Mouse (Mus musculus): ENCODE results near the gene Gpr176. TPM values are rescaled to one million over a fixed set of nuclear protein-coding genes. Genes with fewer than 3 reads are reported as not detected.

Gpr176 gene
- polyA plus RNA-seq, 1 experiment from 2014 or later = 0.66 TPM

DNA sequence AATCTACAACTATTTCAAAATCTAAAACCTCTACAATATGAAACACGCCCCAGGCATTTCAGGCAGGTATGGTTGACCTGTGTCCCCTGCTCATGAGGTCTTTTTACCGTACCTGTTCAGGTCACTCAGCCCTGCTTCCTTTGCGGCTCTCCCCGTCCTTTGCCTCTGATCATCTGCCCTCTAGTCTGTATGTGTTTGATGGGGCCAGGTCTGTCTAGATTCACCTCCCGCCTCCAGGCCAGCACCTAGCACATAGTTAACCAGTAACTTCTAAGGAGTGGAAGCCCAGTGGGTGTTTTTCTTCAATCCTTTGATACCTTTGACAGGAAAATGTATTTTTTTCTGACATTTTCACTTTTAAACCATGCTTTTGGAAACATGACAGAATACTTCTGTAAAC, 26.5 kb upstream of the Gpr176 start:
- 74% methylated on average over 5 of the region's 5 CpGs for WGBS (ENCODE audit: insufficient replicate concordance)
- Histone ChIP-seq H3K4me3 (no peak overlapping the region), H3K9me3 (replicated peaks) (no peaks in the 10 kb centered on the region), H3K27ac (no peak overlapping the region), H3K4me1 (0 out of 2 replicates have a peak, but pooled peaks cover 5% of the 10 kb centered on the region), H3K36me3 (peaks cover 20% of the 10 kb centered on the region), H3K27me3 (replicated peaks) (no peaks in the 10 kb centered on the region), H3K4me2 (no peak overlapping the region), H3K9ac (no peak overlapping the region)
- ATAC-seq = no peak

DNA sequence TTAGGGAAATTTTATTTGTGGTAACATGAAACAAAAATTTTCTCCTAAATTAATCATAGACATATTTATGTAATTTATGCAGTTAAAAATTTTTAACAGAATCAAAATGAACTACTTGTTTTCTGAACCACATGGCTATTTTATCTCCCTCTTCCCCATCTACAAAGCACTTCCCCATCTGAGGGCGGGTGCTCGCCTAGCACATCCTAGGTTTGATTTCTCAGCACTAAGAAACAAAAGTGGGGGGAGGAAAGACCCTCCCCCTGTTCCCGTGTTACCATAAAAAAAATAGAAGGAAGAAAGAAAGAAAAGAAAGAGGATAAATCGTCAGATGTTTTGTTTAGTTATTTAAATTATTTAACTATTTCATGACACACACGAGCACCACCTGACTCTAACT, 18.0 kb upstream of the Gpr176 start:
- Histone ChIP-seq H3K27me3 (replicated peaks) (no peaks in the 10 kb centered on the region), H3K4me2 (no peak overlapping the region), H3K27ac (no peak overlapping the region), H3K36me3 (no peaks in the 10 kb centered on the region), H3K4me3 (no peak overlapping the region), H3K9me3 (replicated peaks) (no peaks in the 10 kb centered on the region), H3K9ac (no peak overlapping the region), H3K4me1 (peaks cover 36% of the 10 kb centered on the region)
- WGBS (ENCODE audit: insufficient replicate concordance) = 43% methylated on average over 5 of the region's 5 CpGs
- no peak for ATAC-seq

DNA sequence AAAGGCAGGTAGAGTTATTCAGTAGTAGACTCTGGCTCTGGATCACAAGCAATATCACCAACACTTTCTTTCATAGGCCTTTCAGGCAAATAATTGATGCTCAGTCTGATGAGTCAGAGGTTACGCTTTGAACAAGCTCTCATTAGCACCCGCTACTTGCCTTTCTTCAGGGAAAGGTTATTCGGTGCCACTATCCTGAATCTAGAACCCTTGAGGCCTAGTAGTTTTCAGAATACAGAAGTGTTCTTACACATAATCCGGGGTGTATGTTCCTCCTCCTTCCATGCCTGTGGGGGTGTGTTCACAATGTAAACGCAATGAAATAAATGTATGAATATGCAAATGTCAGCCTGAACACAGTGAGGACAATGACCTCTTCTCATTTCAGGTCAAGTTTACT, 16.9 kb upstream of the Gpr176 start:
- no peak for ATAC-seq
- peak overlapping the region; percentile 91 for H3K4me2 ChIP-seq
- 69% methylated on average over 5 of the region's 5 CpGs for WGBS (ENCODE audit: insufficient replicate concordance)
- no peaks in the 10 kb centered on the region for H3K9me3 ChIP-seq (replicated peaks)
- H3K9ac ChIP-seq = no peak overlapping the region
- H3K4me1 ChIP-seq = peaks cover 36% of the 10 kb centered on the region
- peak overlapping the region; percentile 26; the same call in 1 of the 2 replicates for H3K27ac ChIP-seq
- peak overlapping the region; percentile 75; the same call in 1 of the 2 replicates for H3K4me3 ChIP-seq
- no peaks in the 10 kb centered on the region for H3K27me3 ChIP-seq (replicated peaks)
- no peaks in the 10 kb centered on the region for H3K36me3 ChIP-seq

DNA sequence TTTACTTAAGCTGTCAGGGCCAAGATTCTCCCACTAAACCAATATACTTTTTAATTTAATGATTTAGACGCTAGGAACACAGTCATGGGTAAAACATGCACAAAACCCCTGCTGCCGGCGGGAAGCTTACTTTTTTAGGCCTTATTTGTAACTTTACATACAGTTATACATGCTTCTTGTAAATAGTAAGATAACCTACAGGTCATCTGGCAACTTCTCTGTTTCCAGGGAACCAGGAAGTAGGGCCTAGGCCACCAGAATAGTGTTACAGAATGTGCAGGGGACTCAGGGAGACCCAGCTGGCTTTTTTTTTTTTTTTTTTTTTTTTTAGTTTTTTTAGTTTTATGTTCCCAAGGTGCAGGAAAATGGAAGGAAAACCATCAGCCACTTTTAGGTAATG, 16.4 kb upstream of the Gpr176 start:
- no peaks in the 10 kb centered on the region for H3K36me3 ChIP-seq
- peak overlapping the region; percentile 88 for H3K9ac ChIP-seq
- H3K4me1 ChIP-seq = peaks cover 36% of the 10 kb centered on the region
- no peak for ATAC-seq
- WGBS (ENCODE audit: insufficient replicate concordance) = 46% methylated on average over 3 of the region's 3 CpGs
- peak overlapping the region; percentile 75 for H3K4me3 ChIP-seq
- peak overlapping the region; percentile 91 for H3K4me2 ChIP-seq
- H3K27ac ChIP-seq = peak overlapping the region; percentile 82; the same call in 1 of the 2 replicates
- no peaks in the 10 kb centered on the region for H3K27me3 ChIP-seq (replicated peaks)
- H3K9me3 ChIP-seq (replicated peaks) = no peaks in the 10 kb centered on the region

DNA sequence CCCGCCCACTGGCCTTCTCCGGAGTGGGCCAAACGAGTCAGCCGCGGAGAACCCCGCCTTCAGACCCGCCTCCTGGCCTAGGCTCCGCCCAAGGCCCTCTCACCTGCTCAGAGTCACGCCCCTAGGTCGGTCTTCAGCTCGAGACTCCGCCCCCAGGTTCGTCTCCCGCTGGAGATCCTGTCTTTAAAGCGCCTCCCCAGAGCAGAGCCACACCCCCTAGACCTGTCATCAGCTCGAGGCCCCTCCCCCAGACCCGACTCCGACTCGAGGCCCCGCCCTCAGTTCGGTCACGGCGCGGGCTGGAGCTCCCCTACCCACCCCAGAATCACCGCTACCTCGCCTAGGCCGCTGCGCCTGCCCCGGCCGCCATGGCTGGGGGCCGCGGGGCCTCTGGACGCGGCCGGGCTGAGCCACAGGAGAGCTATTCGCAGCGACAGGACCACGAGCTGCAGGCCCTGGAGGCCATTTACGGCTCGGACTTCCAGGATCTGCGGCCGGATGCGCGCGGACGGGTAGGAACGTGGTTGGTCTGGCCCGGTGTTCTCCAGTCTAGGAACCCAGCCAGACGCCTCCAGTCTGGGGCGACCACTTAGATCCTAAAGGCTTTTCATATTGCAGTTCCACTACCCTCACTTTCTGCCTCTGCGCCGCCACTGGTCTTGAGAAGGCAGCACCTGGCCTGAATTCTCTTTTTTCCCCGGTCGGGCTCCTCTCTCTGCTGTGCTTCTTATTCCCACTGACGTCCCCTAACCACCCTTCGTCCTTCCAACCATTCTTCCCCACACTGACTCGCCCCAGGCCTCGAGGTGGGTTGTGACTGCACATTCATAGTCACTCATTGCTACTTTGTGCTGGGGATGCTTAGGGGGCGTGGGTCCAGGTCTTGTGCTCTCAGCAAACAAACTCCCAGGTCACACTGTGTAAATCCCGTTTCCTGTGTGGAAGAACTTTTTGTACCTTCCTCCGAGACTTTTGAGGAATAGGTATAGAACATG, 15.4 kb upstream of the Gpr176 start, which contains the start of gene Eif2ak4:
Gene Eif2ak4, plus strand, starts transcription at position 278 of the 995 bp plus-strand sequence.
- peak within 1 kb of the TSS; percentile 91 for H3K4me2 ChIP-seq
- H3K36me3 ChIP-seq = no peaks in the 10 kb centered on the region
- WGBS (ENCODE audit: insufficient replicate concordance) = under 1% methylated on average over 61 of the region's 61 CpGs

DNA sequence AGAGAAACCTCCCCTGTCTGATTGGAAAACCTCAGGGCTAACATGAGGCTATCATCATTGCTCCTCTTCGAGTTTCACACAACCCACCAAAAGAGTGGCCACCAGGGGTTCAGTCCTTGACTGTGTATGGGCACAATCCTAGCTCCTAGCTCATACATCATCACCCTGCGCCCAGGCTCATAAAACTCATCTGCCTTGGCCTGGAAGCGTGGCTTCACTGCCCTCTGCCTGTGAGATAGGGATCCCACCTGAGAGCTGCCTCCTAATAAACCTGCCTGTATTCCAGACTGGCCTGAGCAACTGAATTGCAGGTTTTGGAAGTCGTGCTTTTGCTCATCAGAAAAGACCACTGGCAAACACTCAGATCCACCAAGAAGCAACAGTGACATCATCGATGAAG, 10.2 kb upstream of the Gpr176 start:
- Histone ChIP-seq H3K36me3 (no peaks in the 10 kb centered on the region), H3K27me3 (replicated peaks) (peaks cover 9% of the 10 kb centered on the region), H3K27ac (no peak overlapping the region), H3K9me3 (replicated peaks) (no peaks in the 10 kb centered on the region), H3K4me2 (no peak overlapping the region), H3K4me1 (peaks cover 8% of the 10 kb centered on the region), H3K4me3 (no peak overlapping the region), H3K9ac (no peak overlapping the region)
- 64% methylated on average over 5 of the region's 5 CpGs for WGBS (ENCODE audit: insufficient replicate concordance)
- no peak for ATAC-seq

More for the DNA sequence above, 15.4 kb upstream of the Gpr176 start, which contains the start of gene Eif2ak4:
- Histone ChIP-seq H3K9me3 (replicated peaks) (no peaks in the 10 kb centered on the region), H3K9ac (peak within 1 kb of the TSS; percentile 88), H3K4me1 (peaks cover 36% of the 10 kb centered on the region), H3K27me3 (replicated peaks) (no peaks in the 10 kb centered on the region), H3K27ac (peak within 1 kb of the TSS; percentile 82), H3K4me3 (peak within 1 kb of the TSS; percentile 75)
- ATAC-seq = peak; percentile 98

DNA sequence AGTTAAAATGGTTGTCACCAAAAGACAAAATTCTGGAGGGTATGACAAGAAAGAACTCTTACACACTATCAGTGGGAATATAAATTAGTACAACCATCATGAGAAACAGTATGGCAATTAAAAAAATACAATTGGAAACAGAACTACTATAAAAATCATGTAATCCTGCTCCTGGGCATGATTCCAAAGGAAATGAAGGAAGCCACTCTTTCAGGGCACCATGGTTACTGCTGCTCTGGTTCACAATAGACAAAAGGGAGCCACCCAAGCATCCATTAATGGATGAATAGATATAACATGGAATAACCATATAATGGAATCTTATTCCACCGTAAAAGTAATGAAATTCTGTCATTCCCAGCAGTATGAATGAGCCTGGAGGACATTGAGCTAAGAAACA, 6.5 kb upstream of the Gpr176 start:
- 49% methylated on average over 1 of the region's 1 CpGs for WGBS (ENCODE audit: insufficient replicate concordance)
- Histone ChIP-seq H3K9ac (no peak overlapping the region), H3K4me2 (no peak overlapping the region), H3K27me3 (replicated peaks) (peaks cover 23% of the 10 kb centered on the region), H3K27ac (no peak overlapping the region), H3K9me3 (replicated peaks) (no peaks in the 10 kb centered on the region), H3K36me3 (no peaks in the 10 kb centered on the region), H3K4me3 (no peak overlapping the region), H3K4me1 (no peaks in the 10 kb centered on the region)
- ATAC-seq = no peak

DNA sequence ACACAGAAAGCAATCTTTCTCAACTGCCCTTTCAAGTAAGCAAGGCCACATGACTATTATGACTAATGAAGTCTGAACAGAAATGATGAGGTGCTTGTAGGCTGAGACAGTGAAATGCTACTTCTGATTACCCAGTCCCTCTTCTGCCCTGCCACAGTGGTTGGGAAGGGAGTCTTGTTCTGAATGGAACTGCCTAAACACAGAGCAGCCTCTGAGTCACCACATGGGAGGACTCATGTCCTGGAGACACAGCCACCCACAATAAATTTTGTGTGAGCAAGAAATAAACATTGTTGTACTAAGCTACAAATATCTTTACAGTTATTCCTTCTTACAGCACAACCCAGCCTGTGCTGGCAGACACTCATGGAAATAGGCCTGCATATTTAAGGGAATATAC, 2.7 kb upstream of the Gpr176 start:
- Histone ChIP-seq H3K27ac (no peak overlapping the region), H3K9ac (no peak overlapping the region), H3K9me3 (replicated peaks) (no peaks in the 10 kb centered on the region), H3K4me2 (no peak overlapping the region), H3K27me3 (replicated peaks) (peaks cover 50% of the 10 kb centered on the region), H3K4me3 (no peak overlapping the region), H3K36me3 (no peaks in the 10 kb centered on the region), H3K4me1 (peaks cover 18% of the 10 kb centered on the region)
- no peak for ATAC-seq

DNA sequence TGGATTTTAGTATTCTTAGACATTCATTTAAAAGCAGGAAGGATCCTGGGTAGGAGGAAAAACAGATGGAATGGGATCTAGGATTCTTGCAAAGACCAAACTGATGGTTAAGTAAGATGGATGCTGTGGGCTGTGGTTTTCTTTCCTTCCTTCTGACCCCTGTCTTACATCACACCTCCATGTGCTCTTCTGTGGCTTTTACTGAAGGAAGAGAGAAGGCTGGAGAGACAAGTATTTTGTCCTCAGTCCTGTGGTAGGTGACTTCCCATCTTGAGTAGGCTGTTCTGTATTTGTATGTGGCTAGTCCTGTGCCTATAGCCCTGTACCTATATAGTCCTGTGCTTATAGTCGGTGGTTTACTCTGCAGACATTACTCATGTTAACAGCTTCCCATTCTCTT, 2.3 kb upstream of the Gpr176 start:
- Histone ChIP-seq H3K27ac (no peak overlapping the region), H3K9me3 (replicated peaks) (no peaks in the 10 kb centered on the region), H3K27me3 (replicated peaks) (peaks cover 53% of the 10 kb centered on the region), H3K36me3 (no peaks in the 10 kb centered on the region), H3K4me2 (no peak overlapping the region), H3K4me1 (peaks cover 18% of the 10 kb centered on the region), H3K9ac (no peak overlapping the region), H3K4me3 (no peak overlapping the region)
- no peak for ATAC-seq
- WGBS (ENCODE audit: insufficient replicate concordance) = 30% methylated on average over 1 of the region's 1 CpGs

DNA sequence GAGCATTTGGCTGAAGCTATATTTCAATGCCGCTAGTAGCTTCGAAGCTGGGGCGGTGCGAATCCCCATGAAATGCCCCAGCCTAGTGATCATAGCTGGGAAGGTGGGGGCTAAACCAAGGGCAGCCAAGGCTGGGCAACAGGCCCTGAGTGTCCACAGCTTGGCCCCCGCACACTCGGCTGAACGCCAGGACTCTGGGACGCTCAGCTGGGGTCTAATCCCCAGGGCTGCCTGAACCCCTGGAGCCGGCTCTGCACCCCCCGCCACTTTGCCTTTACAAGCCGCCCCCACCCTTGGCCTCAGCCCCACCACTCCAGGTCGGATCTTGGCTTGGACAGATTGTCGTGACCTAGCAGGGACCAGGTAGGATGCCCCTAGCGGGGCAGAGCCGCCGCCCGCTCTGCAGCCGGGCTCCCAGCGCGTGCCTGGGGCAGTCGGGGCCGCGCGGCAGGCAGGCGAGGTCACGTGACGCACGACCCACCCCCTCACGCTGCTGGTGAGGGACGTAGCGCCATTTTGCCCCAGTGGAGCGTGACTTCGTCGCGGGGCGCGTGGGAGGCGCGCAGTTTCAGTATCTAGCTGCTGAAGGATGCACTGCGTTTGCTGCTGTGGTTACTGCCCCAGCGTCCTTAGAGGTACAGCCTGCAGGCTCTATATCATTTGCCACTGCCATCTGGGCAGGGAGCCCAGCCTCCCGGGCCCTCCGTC, 507 bp upstream of the Gpr176 start:
- 3% methylated on average over 43 of the region's 43 CpGs for WGBS (ENCODE audit: insufficient replicate concordance)
- Histone ChIP-seq H3K27ac (0 out of 2 replicates have a peak overlapping the region, but pooled peaks have one; percentile 11), H3K4me3 (peak overlapping the region; percentile 54), H3K36me3 (no peaks in the 10 kb centered on the region), H3K9me3 (replicated peaks) (no peaks in the 10 kb centered on the region), H3K9ac (peak overlapping the region; percentile 50), H3K4me2 (peak overlapping the region; percentile 74), H3K27me3 (replicated peaks) (peaks cover 55% of the 10 kb centered on the region), H3K4me1 (peaks cover 18% of the 10 kb centered on the region)
- ATAC-seq = peak; percentile 76

DNA sequence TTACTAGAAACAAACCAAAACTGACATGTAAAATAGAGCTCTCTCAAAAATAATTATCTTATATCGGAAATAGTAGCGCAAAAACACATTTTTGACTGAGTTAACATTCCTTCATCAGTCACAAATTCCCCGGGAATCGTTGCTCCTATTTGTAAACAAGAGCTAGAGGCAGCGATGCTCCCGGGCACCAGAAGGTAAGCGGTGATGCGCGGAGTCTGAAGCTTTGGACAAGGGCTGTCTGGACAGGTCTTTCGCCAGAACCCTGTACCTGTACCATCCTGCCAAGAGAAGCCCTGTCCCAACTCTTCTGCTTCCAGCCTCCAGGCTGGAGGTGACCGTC, 688 bp downstream of the Gpr176 start:
- H3K36me3 ChIP-seq = no peaks in the 10 kb centered on the region
- H3K4me3 ChIP-seq = peak overlapping the region; percentile 54
- peak overlapping the region; percentile 74 for H3K4me2 ChIP-seq
- H3K27me3 ChIP-seq (replicated peaks) = peaks cover 60% of the 10 kb centered on the region
- no peak for ATAC-seq
- H3K27ac ChIP-seq = no peak overlapping the region
- 0 out of 2 replicates have a peak overlapping the region, but pooled peaks have one; percentile 50 for H3K9ac ChIP-seq
- peaks cover 18% of the 10 kb centered on the region for H3K4me1 ChIP-seq
- WGBS (ENCODE audit: insufficient replicate concordance) = 13% methylated on average over 11 of the region's 11 CpGs
- no peaks in the 10 kb centered on the region for H3K9me3 ChIP-seq (replicated peaks)

DNA sequence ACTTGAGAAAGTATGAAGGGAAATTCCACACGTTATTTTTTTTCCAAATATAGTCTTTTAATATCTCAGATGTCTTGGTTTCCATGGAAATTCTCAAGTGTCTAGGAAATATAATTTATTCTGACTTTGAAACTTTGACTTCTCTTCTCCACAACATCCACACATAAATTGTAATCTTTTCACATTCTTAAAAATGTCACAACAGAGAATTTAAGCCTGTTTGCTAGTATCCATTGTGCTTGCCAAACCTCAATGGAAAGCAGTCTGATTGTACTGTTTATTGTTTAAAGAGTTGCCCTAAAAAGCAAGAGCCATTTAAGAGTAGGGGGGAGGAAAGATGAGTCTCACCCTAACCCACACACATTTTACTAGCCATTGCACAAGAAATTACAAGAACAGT, 1.4 kb downstream of the Gpr176 start:
- ATAC-seq = no peak
- Histone ChIP-seq H3K27ac (no peak overlapping the region), H3K4me2 (no peak overlapping the region)

More for the DNA sequence above, 1.4 kb downstream of the Gpr176 start:
- no peaks in the 10 kb centered on the region for H3K36me3 ChIP-seq
- no peaks in the 10 kb centered on the region for H3K9me3 ChIP-seq (replicated peaks)
- H3K4me3 ChIP-seq = no peak overlapping the region
- H3K9ac ChIP-seq = no peak overlapping the region
- 47% methylated on average over 1 of the region's 1 CpGs for WGBS (ENCODE audit: insufficient replicate concordance)
- peaks cover 18% of the 10 kb centered on the region for H3K4me1 ChIP-seq
- peaks cover 60% of the 10 kb centered on the region for H3K27me3 ChIP-seq (replicated peaks)

All from liver, embryonic 12.5 days (tissue).